Mouse (Mus musculus) embryonic fibroblast, embryonic 13.5 days (primary cell): Measurements from ENCODE around the gene Rpap2.

ENCODE experiments used
- CTCF ChIP-seq: IDR thresholded peaks from 2 replicates; pipeline ENCODE4 v1.5.1; 2011; ENCODE audit warnings: mild to moderate bottlenecking, control low read depth, low read length, moderate library complexity, borderline replicate concordance; ENCODE audit not compliant: insufficient read depth
- POLR2A ChIP-seq: IDR thresholded peaks from 2 replicates; pipeline ENCODE4 v1.6.1; 2011; ENCODE audit warnings: low read depth, mild to moderate bottlenecking, control low read depth, low read length, moderate library complexity

GRCm38 (mm10) chr5:107706262-107706661 lies 109.1 kb downstream of the Rpap2 start:
- TF ChIP-seq CTCF (no peak), POLR2A (no peak)
